Mouse (Mus musculus): Measurements from ENCODE around the gene Gm4064.
"Not testable (repeated sequence)": the region's sequence is repeated elsewhere in the genome, so short reads cannot be mapped to it uniquely, and the experiment has no call there.

Gene Gm4064

GRCm38 (mm10) chrY:2796105-2796504 lies at the start of gene Gm4064:
Gene Gm4064, minus strand, starts transcription at chrY:2796205.
- DNase-seq, result not testable (repeated sequence)

GRCm38 (mm10) chrY:2830380-2830779 lies 34.4 kb upstream of the Gm4064 start, which contains the start of the genes Rbmy and Gm10256:
Gene Rbmy, plus strand, starts transcription at chrY:2830680.
Gene Gm10256, plus strand, starts transcription at chrY:2830699.
- DNase-seq, result not testable (repeated sequence)

Measured in kidney, adult 18-20 months (tissue).